Mouse (Mus musculus) left cerebral cortex, postnatal 36 days (tissue): ENCODE data around the gene Fcrl6. TPM values are rescaled to one million over a fixed set of nuclear protein-coding genes. Genes with fewer than 3 reads are reported as not detected.

Source experiments
- DNase-seq, 2 experiments: peaks; one replicate each; pipeline ENCODE4 v3.0.0; 2021 to 2022; ENCODE audit warnings: low spot score in 2 of 2, mixed read lengths in 1 of 2
- intact Hi-C: fragments of 180-260 bp; cut with DNase I; formaldehyde crosslinking; loops from one replicate; pipeline ENCODE4 v1.15.1; 2025
- total RNA-seq, 2 experiments: library from RNA; stranded (reverse); gene quantifications; 2 replicates each; pipeline ENCODE4 v1.2.3; 2021

Fcrl6 gene
- not detected for total RNA-seq

DNA sequence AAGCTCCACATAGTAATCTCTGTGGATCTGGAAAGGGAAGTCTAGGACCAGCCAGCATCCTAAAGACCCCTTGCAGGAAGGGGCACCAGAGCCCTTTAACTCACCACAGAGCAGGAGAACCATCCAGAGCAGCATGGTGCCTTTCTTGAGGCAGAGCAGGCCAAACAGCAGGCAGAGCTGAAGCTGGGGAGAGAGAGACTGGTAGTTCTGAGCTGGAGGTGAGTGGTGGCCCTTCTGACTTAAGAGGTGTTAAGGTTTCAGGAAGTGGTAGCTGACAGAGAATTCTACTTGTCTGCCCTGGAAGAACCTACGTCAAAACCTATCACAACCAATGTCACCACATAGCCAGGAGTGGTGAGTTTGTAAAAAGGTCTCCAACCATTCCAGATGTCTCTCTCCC lies at the start of gene Fcrl6:
Gene Fcrl6, minus strand, starts transcription at position 226 of the 400 bp plus-strand sequence.
- intact Hi-C loops, result no loop called here

DNA sequence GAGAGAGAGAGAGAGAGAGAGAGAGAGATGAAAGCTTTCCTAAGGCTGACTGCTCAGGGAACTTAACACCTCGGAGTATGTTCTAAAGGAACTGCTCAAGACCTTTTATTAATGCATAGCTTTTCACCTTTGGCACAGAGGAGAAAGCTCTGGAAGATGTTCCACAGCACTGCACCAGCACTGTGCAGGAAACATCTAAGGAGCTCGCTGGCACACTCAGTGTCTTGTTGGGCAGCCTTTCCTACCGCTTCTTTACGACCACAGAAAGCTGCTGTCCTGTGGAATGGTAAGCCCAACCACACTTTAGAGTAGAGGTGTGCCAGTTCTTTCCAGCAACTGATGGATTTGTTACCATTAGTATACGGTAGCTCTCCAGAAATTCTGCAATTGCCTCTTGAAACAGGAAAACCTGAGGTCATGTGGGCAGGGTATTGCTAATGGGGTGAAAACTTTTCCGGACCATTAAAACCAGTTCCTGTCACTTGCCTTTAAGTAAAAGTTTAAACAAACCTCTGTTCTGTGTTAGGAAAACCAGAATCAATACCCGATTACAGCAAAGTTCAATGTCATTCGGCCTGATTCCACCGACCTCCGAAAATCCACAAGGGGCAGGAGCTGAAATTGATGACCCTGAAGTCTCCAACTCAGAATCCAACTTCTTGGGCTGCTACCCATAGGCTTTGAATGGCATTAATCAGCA lies 49.1 kb upstream of the Fcrl6 start:
- no peak for DNase-seq
- intact Hi-C loops, result no loop called here

More for the DNA sequence above, at the start of gene Fcrl6:
- no peak for DNase-seq

GRCm38 (mm10) chr1:172650519-172651287 lies 48.4 kb upstream of the Fcrl6 start:
- no peak for DNase-seq
- intact Hi-C loops, result no loop called here

DNA sequence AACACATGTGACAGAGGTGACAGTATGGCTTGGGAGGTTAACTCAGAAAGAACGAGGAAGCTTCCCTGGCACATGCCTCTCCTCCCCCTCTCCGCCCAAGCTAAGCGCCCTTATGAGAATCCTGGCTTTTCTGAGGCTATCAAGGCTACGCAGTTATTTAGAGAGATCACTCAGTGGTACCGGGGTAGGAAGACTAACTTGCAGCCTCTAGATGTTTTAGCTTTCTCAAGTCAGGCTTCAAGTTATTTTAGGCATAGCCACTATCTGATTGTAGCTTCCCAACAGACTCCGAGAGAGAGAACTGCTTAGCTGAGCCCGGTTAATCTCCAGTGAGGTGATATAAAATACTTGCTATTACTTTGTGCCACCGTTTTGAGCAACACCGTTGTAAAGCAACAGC lies 47.0 kb upstream of the Fcrl6 start:
- intact Hi-C loops, result no loop called here
- DNase-seq, result no peak

GRCm38 (mm10) chr1:172647236-172647635 lies 44.9 kb upstream of the Fcrl6 start:
- no peak for DNase-seq
- intact Hi-C loops, result no loop called here

- intact Hi-C loops, result no loop called here
- DNase-seq, result peak in 1 of 2 experiments; percentile 12
Observed at GRCm38 (mm10) chr1:172638781-172639180, 36.4 kb upstream of the Fcrl6 start.

- no peak for DNase-seq
- intact Hi-C loops, result no loop called here
Observed at GRCm38 (mm10) chr1:172637801-172638200, 35.5 kb upstream of the Fcrl6 start.

DNA sequence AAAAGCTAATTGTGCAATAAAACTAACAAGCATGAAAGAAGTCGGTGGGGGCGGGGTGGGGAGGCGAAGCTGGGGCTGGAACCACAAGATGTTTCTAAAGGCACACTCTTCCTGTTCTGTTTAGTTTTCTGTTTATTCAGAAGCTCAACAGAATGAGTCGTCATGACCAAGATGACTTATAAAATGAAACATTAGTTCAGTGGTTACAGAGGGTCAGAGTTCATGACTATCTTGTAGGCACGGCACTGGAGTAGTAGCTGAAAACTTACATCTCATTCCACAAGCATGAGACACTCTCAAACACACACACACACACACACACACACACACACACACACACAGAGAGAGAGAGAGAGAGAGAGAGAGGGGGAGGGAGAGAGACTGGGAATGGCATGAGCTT lies 33.9 kb upstream of the Fcrl6 start:
- DNase-seq, result no peak
- intact Hi-C loops, result no loop called here

DNA sequence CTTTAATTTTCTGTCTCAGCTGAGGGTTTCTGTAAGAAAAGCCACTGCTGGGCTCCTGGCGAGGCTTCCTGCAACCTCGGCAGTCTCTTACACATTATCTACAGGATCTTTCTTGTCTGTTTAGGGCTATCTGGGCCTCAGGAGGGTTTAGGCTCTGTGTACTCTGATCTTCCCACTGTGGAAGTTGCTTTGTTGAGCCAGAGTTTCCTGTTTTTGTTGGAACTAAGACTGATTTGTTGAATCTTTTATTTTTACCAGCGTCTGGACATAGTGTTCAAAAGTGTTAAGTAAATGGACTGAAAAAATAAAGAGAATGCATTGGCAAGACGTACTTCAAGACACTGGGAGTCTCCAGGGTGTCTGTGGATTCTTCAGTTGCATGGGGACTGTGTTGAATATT lies 32.9 kb upstream of the Fcrl6 start:
- intact Hi-C loops, result no loop called here
- no peak for DNase-seq

- no peak for DNase-seq
- intact Hi-C loops, result loop anchor here (5.0 kb wide), 3 partner anchors 222 to 758 kb away; no protein-coding TSS in a partner anchor
Observed at GRCm38 (mm10) chr1:172634136-172634535, 31.8 kb upstream of the Fcrl6 start.

DNA sequence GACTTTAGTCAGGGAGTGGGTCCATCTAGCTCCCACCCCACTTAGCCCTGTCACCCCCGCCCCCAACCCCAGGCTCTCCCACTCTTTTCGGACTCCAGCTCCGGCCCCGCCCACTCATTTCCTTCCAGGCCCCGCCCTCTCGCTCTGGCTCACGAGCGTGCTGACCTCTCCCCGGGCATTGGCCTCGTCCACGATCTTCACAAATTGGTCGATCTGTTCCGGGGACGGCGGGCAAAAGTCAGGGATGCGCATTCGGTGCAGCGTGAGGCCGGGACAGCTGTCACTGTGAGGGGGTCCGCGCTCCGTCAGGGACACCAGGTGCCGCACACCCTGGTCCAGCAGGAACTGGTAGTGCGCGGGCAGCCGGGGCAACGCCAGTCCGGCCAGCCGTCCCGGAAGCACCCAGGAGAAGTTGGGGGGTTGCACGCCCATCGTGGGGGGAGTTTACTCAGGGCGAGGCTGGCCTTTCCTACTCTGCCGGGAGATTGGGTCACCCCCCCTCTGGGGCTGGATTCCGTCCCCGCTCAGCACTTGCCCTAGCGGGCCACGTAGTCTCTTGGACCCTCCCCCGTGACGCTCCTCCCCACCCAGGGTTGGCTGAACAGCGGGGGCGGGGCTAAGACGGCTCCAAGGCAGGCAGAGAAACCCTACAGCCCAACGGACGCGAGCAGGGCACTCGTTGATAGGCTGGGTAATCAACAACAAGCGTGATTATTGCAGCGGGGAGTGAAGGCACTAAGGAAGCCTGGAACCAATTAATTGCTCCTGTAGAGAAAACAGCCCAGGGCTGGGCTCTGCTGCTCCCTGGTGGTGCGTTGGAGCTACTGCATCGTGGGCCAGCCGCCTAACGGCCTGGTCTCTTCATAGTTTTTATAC lies 30.3 kb upstream of the Fcrl6 start, which contains the start of gene Dusp23:
Gene Dusp23, minus strand, starts transcription at position 512 of the 876 bp plus-strand sequence.
- peak; percentile 89 to 90 for DNase-seq
- intact Hi-C loops, result loop anchor here (1.0 to 5.0 kb wide), 4 partner anchors 104 to 760 kb away; no protein-coding TSS in a partner anchor

DNA sequence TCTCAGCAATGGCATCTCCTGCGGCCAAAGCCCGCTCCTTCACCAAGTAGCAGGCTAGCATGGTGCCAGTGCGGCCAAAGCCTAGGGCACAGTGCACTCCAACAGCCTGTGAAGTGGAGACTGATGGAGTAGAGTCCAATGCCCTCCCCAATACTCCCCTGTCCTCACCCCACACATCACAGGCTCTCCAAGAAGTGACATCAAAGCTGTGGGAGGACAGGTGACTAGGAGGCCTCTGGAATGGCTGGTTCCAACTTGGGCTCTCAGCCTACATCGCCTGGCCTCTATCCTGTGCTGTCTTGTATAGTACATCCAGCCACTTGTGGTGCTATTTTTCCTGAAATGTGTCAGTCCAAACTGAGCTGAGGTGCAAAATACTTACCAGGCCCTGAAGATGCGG lies 29.4 kb upstream of the Fcrl6 start:
- DNase-seq, result no peak
- intact Hi-C loops, result loop anchor here (1.0 to 5.0 kb wide), 4 partner anchors 103 to 761 kb away; no protein-coding TSS in a partner anchor

DNA sequence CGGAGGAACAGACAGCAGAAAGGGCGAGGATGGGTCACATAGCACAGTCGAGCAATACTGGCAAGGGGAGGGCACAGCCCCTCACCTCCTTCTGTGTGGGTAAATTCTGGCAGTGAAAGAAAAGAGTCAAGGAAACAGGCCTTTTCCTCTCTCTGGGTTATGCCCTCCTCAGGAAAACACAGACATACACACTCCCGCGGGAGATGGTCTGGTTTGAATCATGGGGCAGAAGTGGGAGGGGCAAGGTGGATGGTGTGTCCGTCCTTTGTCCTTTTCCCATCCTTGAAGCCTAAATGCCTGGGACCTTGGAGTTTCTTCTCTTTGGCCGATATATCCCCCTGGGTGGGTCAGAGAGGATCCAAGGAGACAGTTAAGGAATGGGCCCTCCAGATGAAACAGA lies 27.5 kb upstream of the Fcrl6 start:
- DNase-seq, result no peak
- intact Hi-C loops, result loop anchor here (5.0 kb wide), 3 partner anchors 218 to 762 kb away; no protein-coding TSS in a partner anchor

DNA sequence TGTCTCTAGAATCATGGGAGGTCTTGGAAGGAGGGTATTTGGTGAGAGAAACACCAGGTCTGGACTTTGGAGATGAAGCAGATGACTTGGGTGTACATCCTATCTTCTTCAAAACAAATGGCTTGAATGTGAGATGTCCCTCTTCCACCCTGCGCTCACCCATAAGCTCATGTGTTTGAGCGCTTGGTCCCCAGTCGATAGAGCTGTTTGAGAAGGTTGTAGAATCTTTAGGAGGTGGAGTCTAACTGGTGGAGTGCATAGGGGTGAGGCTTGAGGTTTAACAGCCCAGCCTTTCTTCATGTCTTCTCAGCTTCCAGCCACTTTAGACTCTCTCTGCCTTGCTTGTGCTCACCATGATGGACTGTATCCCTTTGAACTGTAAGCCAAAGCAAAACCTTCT lies 24.0 kb upstream of the Fcrl6 start:
- no peak for DNase-seq
- intact Hi-C loops, result no loop called here

DNA sequence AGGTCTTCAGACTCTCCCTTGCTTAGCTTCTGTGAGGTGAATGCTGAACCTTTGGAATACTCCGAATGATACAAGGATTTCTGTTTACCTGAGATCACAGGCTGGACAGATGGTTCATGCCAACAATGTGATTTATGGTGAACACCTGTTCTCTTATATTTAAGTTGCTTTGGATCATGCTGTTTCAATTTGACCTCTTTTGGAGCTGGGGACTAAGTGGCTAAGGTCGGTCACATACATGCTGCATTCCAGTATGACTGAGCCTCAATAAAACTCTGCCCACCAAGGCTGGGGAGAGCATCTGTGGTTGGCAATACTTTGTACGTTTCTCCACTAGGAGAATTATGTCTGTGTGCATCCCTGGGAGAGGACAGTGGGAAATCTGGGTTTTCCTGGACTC lies 21.7 kb upstream of the Fcrl6 start:
- DNase-seq, result no peak
- intact Hi-C loops, result no loop called here

DNA sequence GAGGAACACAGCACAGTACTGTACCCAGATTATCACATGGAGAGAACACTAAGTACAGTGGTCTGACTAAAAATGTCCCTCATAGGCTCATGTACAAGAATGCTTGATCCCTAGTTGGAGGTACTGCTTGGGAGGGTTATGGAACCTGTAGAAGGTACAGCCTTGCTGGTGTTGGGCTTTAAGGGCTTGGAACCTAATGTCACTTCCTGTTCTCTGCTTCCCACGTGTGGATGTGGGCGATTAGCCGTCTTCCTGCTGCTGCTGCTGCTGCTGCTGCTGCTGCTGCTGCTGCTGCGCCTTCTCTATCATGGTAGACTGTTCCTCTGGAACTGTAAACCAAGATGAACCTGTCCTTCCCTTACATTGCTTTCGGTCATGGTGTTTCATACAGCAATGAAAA lies 21.2 kb upstream of the Fcrl6 start:
- intact Hi-C loops, result no loop called here

GRCm38 (mm10) chr1:172619235-172619634 lies 16.9 kb upstream of the Fcrl6 start:
- peak; percentile 31 to 33 for DNase-seq
- intact Hi-C loops, result loop anchor here (5.0 kb wide), 2 partner anchors 57 to 207 kb away; no protein-coding TSS in a partner anchor

More for the DNA sequence above, 21.2 kb upstream of the Fcrl6 start:
- no peak for DNase-seq

DNA sequence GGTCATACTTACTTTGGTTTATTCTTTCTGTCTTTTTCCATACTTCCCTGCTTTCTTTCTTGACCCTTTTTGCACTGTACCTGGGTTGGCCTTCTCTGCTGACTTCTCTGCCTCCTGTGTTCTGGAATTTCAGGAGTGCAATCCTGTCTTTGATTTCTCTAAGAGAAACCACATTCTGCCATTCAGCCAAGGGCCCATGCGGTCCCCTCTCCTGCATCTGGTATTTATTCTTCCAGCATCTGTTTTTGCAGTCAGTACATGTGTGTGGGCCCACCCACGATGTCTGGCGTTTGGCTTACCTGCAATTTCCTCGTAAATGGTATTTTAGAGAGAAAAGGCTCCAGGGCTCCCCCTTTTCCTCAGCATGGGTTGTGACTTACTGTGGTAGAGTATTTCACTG lies 15.8 kb upstream of the Fcrl6 start:
- no peak for DNase-seq
- intact Hi-C loops, result loop anchor here (5.0 kb wide), 2 partner anchors 56 to 206 kb away; no protein-coding TSS in a partner anchor

DNA sequence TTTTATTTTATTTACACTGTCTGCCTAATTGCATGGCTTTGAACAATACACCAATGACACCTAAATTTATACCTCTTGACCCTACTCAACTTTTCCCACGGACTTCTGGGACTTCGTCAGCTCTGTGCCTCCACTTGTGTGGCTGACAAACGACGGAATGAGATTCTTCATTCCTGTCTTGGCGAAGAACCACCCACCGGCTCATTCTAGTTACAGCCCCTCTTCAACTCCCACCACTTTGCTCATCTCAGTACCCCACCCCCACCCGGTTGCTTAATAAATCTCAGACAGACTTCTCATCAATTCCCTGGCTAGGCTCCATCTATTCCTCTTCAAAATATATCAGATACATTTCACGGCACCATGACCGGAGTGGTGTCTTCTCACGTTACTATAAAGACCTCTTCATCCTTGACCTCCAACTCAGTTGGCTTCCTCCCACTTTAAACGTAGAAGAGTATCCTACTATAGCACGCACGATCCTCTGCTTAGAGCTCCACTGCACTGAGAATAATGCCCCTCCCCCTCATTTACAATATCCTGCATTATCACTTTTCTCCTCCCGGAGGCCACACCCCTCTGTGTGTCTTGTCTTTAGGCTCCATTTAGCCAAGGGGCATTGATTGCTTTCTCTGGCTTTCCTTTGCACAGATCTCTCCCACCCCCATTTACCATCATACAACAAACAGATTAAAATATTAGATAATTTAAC lies 15.2 kb upstream of the Fcrl6 start:
- intact Hi-C loops, result loop anchor here (5.0 kb wide), 2 partner anchors 55 to 205 kb away; no protein-coding TSS in a partner anchor
- DNase-seq, result no peak
